Mouse (Mus musculus): ENCODE measurements around the gene Ctbp2. TPM values are rescaled to one million over a fixed set of nuclear protein-coding genes. Genes with fewer than 3 reads are reported as not detected.

The Ctbp2 gene
- total RNA-seq, 2 experiments from 2014 or later = 17.7 to 21.8 TPM

DNA sequence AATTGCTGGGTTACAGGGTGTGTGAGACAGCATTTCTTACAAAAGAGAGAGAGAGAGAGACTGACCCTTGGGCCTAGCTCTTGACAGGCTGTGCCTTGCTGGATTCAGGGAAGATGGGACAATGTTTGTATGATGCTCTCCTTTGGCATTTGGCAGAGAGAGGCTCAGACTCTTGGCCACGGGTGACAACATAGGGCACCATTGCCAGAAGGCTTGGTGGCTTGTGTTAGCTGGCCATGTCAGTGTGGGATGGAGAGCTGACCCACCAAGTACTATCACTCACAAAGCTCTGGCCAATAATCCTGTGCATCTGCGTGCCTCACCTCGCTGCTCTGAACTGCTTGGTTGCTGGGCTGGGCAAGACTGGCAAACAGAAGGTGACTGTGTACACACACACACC lies 113.7 kb downstream of the Ctbp2 start:
- no peak for DNase-seq (ENCODE audit: low spot score)

DNA sequence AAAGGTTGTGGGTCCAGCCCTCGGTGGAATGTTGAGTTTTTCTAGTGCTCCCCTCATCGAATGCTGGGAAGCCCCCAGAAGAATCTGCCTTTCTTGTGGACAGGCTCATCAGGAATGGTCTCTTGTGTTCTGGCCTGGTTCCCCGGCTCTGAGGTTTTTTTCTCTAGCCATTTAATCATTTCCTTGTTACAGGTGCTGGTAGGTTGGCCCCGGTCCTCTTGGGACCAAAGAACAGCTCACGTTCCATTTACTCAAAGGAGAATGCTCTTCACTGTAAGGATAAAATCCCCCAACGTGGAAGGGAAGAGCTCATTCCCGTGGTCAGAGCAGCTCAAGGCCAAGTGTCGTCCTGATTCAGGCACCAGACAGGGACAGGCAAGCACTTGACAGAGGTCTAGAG lies 114.5 kb downstream of the Ctbp2 start:
- DNase-seq (ENCODE audit: low spot score) = no peak

DNA sequence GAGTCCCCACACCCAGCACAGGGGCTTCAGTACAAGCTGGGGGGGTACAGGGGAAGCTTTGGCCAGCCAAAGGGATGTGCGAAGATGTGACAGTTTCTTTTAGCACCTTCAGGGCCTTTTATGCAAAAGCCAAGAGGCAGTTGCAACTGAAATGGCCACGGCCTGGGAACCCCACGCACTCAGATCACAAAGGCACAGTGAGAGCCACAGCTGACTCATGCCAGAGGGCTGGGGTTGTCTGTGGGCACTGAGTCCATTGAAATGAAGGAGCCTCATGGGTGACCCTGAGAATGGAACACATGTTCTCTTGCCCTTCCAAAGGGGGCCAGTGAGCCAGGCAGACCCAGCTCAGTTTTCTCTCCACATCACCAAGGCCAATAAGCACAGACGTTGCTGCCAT lies 115.5 kb downstream of the Ctbp2 start:
- DNase-seq (ENCODE audit: low spot score) = no peak

DNA sequence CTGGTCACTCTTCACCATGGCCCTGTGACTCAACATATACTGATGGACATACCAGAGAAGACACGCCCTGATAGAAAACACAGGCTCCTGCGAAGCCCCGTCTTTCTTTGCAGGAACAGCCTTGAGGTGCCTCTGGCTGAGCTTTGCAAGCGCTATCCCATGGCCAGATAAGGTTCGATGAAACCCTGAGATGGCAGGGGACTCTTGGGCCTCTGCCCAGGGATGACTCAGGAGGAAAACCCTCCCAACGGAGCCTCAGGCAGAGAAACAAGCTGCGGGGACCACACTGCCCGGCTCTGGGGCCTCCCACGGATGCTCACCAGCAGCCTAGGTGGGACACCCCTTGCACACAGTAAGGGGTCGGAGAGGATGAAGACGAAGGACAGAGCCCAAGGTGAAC lies 116.8 kb downstream of the Ctbp2 start:
- peak; percentile 55 for DNase-seq (ENCODE audit: low spot score)

DNA sequence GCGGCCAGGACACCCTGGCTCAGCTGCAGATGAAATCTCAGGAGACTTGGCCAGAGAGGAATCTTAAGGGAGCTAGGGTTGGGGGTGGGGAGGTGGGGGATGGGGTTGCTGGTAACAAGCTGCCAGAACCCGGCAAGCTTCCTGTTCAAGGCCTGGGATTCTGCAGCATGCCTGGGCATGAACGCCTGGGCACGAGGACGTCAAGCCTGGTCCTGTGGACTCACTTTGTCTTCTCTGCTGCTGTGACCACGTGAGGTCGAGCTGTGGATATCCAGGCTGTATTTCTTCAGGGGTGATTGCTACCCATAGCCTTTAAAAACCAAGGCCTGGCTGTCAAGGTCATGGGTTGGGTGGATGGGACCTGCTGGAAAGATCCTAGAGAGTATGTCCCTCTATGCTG lies 118.4 kb downstream of the Ctbp2 start:
- DNase-seq (ENCODE audit: low spot score) = no peak

DNA sequence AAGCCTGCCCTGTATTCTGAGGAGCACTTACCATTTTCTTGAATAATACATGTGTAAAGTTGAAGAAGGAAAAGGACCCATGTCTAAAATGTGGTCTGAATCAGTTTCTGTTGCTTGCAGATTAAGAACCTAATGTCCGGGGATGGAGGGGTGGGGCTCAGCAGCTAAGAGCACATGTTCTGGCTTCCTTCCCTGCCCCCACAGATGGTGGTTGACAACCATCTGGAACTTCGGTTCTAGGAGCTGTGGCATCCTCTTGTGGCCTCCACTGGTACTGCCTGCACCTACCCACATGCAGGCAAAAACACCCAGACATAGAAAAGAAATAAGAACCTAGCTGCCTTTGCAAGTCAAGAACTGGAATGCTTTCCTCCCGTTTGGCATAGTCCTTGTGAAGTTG lies 120.7 kb downstream of the Ctbp2 start:
- peak; percentile 90 for DNase-seq (ENCODE audit: low spot score)

DNA sequence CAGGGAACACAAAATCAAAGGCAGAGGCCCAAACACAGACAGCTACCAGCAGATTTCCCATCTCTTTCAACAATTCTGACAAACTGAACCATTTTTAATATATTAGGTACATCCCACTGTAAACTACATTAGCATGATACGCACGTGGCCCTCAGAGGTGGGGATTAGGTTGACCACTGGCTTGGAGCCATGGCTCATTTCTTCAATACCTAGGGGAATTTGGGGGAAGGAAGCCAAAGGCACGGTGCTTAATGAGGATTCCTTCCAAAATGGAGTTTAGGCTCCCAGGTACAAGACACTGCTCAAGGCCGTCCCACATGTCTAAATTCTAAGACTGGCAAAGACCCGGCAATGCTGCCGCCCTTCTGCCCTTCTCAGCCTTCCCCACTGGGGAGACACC lies 121.9 kb downstream of the Ctbp2 start:
- no peak for DNase-seq (ENCODE audit: low spot score)

DNA sequence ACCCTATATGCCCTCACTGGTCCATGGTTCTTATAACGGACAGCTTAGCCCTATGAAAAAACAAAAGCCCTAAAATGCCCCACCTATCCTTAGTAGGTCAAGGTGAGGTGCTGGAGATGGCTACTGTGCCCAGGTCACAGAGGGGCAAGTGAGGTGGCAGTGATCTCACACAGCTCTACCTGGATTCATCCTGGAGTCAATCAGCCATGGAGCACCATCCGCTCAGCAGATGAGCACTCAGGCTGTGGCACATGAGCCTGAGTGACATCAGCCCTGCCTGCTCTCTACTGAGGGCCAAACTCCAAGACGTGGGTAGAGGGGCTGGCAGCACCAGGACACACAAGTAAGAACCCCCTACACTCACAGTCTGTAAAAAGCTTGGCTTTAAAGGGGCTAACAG lies 122.8 kb downstream of the Ctbp2 start:
- no peak for DNase-seq (ENCODE audit: low spot score)

DNA sequence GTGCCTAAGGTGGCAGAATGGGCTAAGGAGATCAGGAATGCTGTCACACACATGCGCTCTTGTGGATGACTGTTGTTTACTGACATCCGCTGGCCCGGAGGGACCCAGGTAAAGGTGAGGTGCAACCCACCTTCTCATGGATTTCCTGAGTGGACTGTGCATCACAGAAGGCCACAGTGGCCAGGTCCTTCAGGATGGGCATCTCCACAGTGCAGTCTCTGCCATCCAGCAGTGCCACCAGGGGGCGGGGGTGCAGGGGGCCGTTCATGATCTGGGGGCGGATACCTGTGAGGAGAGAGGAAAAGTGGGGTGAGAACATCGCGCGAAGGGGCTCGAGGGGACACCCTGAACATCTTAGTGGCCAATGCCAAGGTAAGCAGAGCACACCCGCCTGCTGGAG lies 125.1 kb downstream of the Ctbp2 start:
- DNase-seq (ENCODE audit: low spot score) = no peak

DNA sequence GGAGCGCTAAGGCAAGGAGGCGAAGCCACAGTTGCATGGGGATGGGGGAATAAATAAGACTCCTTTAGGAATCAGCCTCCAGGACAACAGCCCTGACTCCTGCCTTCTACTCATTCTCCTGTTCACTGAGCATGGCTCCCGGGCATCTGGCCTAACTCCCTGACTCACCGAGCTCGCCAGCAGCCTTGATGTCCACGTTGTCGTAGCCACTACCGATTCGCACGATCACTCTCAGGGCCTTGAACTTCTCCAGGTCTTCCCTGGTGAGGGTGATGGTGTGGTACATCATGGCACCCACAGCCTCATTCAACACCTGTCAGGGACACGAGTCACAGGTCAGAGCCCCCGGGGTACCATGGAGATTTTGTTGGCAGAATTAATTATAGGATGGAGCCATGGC lies 125.5 kb downstream of the Ctbp2 start:
- DNase-seq (ENCODE audit: low spot score) = no peak

DNA sequence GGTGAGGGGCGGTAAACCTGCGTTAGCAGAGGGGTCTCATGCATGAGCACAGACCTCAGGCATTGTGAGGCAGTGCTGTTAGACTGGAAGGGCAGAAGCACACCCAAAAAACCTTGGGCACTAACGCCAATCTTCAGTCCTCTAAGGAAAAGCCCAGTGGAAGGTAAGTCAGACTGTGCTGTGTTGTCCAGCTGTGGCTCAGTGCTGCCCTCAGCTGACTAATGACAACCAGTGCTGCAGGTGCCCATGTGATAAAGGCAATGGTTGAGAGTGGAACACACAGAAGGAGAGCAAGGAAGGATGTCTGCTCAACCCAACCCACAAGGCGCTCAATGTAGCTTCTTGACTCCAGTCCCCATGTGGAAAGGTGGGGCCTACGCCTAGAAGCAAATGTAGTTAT lies 127.8 kb downstream of the Ctbp2 start:
- DNase-seq (ENCODE audit: low spot score) = peak; percentile 63

DNA sequence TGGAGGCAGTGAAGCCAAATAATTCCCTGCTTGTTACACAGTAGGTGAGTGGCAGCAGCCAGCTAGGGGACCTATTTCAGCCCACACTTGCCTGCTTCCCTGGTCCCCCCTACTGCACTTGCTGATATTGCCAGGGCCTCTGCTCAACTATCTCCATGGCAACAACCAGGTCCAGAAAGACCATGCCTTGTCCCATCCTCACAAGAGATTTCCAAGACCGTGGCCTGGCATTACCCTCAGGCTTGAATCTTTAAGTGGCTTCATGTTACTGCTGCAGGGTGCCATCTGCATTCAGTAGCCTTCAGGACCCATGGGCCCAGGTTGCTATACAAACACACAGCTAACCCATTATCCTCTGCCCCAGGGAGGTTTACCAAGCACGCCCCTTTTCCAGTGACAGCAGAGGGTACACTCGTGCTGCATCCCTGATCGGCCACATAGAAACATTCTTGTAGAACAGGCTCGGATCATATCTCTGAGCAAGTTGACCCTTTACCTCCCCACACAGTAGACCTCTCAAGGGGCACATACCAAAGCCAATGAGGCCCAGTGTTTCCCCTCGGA lies 129.4 kb downstream of the Ctbp2 start:
- DNase-seq (ENCODE audit: low spot score) = no peak

DNA sequence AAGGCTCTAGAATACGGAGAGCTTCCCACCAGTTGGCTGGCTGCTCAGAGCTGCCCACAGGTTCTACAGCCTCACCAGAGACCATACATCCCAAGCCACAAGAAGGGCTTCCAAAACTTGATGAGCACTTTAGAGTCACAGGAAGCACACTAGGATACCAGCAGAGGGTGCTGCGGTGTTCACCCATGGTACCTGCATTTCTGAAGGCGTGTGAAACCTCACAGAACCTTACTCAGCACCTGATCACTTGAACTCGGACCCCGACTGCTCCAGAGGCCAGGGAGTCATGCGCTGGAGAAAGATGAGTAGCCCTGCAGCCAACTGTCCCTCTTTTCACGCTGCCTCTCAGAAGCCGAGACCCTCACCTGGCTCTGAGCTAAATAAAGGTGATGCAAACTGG lies 130.0 kb downstream of the Ctbp2 start:
- DNase-seq (ENCODE audit: low spot score) = no peak

DNA sequence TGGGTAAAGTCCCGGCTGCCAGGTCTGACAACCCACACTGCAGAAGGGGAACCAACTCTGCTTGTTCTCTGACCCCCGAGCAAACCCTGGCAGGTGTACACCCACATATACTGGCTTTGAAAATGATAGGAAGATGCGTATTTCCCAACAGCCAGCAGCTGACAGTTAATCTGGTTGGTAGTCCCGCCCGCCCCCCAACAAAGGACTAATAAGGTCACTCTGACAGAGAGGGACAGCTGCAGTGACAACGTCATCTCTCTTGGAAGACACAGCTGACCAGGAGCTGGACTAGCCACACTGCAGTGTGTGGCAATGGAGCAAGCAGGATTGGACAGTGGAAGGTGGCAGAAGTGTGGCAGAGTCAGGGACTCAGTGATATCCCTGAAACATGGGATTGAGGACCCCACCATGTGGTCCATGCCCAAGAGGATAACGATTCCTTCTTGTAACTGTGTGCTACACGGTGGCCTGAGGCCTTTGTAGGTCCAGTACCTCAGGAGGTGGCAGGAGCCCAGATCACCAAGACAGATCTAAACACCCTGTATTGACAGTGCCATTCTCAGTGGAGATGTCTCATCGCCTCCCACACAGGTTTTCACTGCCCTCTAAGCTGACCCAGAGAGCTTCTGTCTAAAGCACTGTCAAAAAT lies 131.1 kb downstream of the Ctbp2 start:
- peak; percentile 71 for DNase-seq (ENCODE audit: low spot score)

DNA sequence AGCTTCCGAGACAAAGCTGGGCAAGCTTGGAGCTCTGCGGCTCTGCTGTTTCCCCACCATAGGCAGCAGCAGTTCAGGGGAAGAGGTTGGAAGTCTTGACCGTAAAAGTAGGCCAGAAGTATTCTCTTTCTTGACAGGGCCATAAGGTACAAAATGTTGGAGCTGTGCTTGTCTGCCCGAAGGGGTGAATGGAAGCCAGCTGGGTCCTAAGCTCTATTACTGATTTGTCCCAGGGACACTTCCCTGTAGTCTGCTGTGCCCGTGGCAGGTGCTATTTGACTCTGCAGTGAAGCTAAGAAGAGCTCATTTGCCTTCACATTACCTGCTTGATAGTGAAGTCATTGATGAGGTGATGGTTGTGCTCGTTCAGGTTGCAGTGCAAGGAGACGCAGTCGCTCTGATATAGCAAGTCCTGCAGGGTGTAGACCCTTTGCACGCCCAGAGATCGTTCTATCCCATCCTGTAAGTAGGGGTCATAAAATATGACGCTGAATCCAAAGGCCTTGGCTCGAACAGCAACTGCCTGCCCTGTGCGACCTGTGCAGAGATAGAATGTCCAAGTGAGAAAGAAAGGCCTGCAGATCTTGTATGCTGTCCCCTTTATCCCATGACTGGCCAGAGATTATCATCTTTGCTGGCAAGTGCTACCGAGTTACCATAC lies 132.8 kb downstream of the Ctbp2 start:
- DNase-seq (ENCODE audit: low spot score) = peak; percentile 66

DNA sequence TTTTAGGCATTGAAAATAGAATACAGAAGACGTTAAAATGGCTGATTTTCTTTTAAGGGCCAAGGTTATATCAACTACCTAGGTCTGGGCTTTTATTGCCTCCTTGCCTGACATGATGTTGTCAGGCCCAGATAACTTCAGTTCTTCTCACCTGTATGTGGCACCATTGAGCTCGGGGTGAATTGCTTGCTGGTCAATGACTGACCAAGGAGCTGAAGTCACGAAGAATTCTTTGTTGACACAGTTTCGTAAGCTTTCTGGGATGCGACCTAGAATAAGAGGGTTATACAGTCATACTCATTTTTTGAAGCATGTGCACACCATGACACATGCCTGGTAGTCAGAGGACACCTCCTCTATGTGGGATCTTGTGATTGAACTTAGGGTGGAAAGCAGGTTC lies 134.3 kb downstream of the Ctbp2 start:
- DNase-seq (ENCODE audit: low spot score) = no peak

DNA sequence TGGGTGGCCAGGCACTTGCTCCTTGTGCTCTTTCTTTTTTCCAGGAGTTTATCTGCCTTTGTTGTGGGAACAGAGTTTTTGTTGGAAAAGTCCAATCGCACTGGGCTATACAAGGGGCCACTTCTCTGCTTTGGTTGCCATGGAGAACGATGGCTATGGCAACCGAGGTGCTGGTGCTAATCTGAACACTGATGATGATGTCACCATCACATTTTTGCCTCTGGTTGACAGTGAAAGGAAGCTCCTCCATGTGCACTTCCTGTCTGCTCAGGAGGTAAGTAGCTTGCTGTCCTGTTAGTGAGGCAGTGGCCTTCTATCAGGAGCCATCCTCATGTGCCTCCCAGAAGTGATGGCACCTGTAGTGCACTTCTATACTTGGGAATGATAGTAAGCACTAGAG lies 141.5 kb downstream of the Ctbp2 start:
- DNase-seq (ENCODE audit: low spot score) = no peak

DNA sequence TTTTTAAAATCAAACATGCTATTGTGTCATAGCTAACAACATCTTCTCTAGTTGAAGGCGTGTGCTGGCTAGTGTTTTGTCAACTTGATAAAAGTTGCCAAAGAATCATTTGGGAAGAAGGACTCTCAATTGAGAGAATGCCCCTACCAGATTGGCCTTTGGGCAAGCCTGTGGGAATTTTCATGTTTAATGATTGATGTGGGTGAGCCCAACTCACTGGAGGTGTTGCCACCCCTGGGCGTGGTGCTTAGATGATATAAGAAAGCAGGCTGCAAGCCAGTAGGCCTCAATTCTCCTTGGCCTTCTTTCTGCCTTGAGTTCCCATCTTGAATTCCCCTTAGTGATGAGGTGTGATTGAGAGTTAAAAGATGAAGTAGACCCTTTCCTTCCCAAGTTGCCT lies 146.2 kb downstream of the Ctbp2 start:
- DNase-seq (ENCODE audit: low spot score) = no peak

DNA sequence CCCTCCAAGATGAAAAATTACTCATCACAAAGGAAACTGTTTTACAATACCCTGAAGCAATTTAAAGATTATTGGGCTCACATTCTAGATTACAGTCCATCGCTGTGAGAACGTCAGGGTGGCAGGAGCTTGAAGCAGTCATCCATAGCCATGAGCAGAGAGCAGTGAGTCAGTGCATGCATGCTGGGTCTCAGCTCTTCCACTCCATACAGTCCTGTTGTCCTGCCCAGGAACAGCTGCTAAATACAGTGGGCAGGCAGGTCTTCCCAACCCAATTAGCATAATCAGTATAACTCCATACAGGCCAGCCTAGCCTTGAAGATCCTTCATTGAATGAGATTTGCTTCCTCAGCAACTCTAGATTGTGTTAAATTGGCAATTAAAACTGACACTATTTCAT lies 148.1 kb downstream of the Ctbp2 start:
- no peak for DNase-seq (ENCODE audit: low spot score)

DNA sequence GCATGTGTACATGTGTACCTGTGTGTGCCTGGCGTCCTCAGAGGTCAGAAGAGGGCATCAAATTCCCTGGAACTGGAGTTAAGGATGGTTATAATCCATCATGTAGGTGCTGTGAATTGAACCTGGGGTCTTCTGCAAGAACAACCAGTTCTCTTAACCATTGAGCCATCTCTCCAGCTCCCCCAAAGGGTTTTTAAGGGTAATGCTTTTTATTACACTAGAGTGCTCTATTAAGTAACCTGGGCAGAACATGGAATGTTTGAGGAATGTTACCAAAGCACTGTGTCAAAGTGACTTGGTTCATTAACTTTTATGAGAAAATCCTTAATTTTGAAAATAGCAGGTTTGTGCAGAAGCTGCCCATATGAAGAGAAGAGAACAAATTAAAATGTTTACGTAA lies 152.1 kb downstream of the Ctbp2 start:
- DNase-seq (ENCODE audit: low spot score) = no peak

DNA sequence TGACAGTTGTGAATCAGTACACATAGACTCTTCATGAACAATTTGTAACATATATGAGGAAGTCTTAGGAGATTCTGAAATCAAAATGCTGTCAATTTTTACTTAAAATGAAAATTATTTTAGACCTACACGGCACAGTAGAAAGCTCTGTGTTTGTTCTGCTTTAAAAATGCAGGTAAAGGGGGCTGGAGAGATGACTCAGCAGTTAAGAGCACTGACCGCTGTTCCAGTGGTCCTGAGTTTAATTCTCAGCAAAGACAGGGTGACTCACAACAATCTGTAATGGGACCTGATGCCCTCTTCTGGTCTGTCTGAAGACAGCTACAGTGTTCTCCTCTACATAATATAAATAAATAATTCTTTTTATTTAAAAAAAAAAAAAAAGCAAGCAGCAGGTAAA lies 158.4 kb downstream of the Ctbp2 start:
- DNase-seq (ENCODE audit: low spot score) = no peak

DNA sequence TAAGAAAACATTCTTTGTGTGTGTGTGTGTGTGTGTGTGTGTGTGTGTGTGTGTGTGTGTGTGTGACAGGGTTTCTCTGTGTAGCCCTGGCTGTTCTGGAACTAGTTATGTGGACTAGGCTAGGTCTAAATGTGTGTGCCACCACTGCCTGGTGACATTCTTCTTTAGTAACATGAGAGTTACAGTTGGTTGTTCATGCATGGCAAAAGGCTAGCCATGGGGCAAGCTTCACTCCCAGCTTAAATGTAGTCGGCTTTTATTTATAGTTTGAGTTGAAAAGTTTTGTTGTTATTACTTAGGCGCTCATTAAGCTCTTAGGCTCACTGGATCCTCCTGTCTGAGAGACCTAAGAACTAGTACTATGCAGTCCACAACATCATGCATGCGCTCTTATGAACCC lies 159.8 kb downstream of the Ctbp2 start:
- DNase-seq (ENCODE audit: low spot score) = peak; percentile 34

DNA sequence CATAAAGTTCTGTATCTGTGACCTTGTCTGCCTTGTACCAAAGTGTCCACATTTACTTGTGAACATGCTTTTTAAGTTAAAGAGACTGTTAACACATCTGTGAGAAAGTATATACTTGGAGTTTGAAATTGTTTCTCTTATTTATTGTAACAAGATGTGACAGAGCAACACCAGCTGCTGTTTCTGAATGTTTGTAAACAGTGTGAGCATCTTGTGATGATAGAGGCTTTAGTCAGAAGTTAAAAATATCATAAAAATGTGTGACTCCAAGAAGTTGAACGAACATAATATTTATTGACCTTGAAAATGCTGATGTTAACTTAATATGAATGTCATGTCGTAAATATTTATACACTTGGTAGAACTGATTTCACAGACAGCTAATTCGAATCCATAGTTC lies 173.5 kb downstream of the Ctbp2 start:
- no peak for DNase-seq (ENCODE audit: low spot score)

Measured in gastrocnemius, adult 18-20 months (tissue).